Mouse (Mus musculus) heart, postnatal 36 days (tissue): ENCODE measurements around the gene Sh3rf3. TPM values are rescaled to one million over a fixed set of nuclear protein-coding genes. Genes with fewer than 3 reads are reported as not detected.

Experiments
- DNase-seq, 2 experiments: peaks; one replicate each; pipeline ENCODE4 v3.0.0; 2021 to 2022
- intact Hi-C: fragments of 180-260 bp; cut with DNase I; formaldehyde crosslinking; loops from one replicate; pipeline ENCODE4 v1.15.1; 2025
- total RNA-seq, 2 experiments: library from RNA; stranded (reverse); gene quantifications; 2 replicates each; pipeline ENCODE4 v1.2.3; 2021

The Sh3rf3 gene
- total RNA-seq, 2 experiments from 2014 or later: 1.1 to 1.5 TPM

- no peak for DNase-seq
- intact Hi-C loops: no loop called here
These were observed 93.9 kb downstream of the Sh3rf3 start for GRCm38 (mm10) chr10:58907001-58907443.

- no peak for DNase-seq
- intact Hi-C loops: no loop called here
These were observed 95.3 kb downstream of the Sh3rf3 start for GRCm38 (mm10) chr10:58908451-58908850.

- intact Hi-C loops: no loop called here
- DNase-seq: no peak
These were observed 102.4 kb downstream of the Sh3rf3 start for GRCm38 (mm10) chr10:58915301-58916245.

GRCm38 (mm10) chr10:58921643-58922188 lies 108.6 kb downstream of the Sh3rf3 start:
- intact Hi-C loops: no loop called here

GRCm38 (mm10) chr10:58922216-58922829 lies 109.2 kb downstream of the Sh3rf3 start:
- intact Hi-C loops: no loop called here
- DNase-seq: no peak

More at GRCm38 (mm10) chr10:58921643-58922188, 108.6 kb downstream of the Sh3rf3 start:
- no peak for DNase-seq

- no peak for DNase-seq
- intact Hi-C loops: no loop called here
These were observed 109.8 kb downstream of the Sh3rf3 start for GRCm38 (mm10) chr10:58922993-58923392.

- intact Hi-C loops: no loop called here
- DNase-seq: no peak
These were observed 113.4 kb downstream of the Sh3rf3 start for GRCm38 (mm10) chr10:58926578-58926977.

- intact Hi-C loops: no loop called here
- no peak for DNase-seq
These were observed 115.8 kb downstream of the Sh3rf3 start for GRCm38 (mm10) chr10:58928952-58929442.

GRCm38 (mm10) chr10:58932151-58932773 lies 119.1 kb downstream of the Sh3rf3 start:
- intact Hi-C loops: no loop called here
- DNase-seq: peak; percentile 5 to 6

- intact Hi-C loops: no loop called here
- DNase-seq: no peak
These were observed 122.4 kb downstream of the Sh3rf3 start for GRCm38 (mm10) chr10:58935606-58936005.

GRCm38 (mm10) chr10:58936441-58936860 lies 123.3 kb downstream of the Sh3rf3 start:
- DNase-seq: no peak

GRCm38 (mm10) chr10:58937521-58937920 lies 124.4 kb downstream of the Sh3rf3 start:
- intact Hi-C loops: no loop called here
- no peak for DNase-seq

More at GRCm38 (mm10) chr10:58936441-58936860, 123.3 kb downstream of the Sh3rf3 start:
- intact Hi-C loops: no loop called here

GRCm38 (mm10) chr10:58942819-58943218 lies 129.7 kb downstream of the Sh3rf3 start:
- DNase-seq: no peak
- intact Hi-C loops: no loop called here

GRCm38 (mm10) chr10:58943661-58944400 lies 130.7 kb downstream of the Sh3rf3 start:
- intact Hi-C loops: no loop called here

GRCm38 (mm10) chr10:58944930-58945329 lies 131.8 kb downstream of the Sh3rf3 start:
- intact Hi-C loops: no loop called here
- peak in 1 of 2 experiments; percentile 22 for DNase-seq

More at GRCm38 (mm10) chr10:58943661-58944400, 130.7 kb downstream of the Sh3rf3 start:
- DNase-seq: no peak

- DNase-seq: no peak
- intact Hi-C loops: no loop called here
These were observed 136.8 kb downstream of the Sh3rf3 start for GRCm38 (mm10) chr10:58949770-58950638.

GRCm38 (mm10) chr10:58960193-58960592 lies 147.0 kb downstream of the Sh3rf3 start:
- peak; percentile 5 to 12 for DNase-seq
- intact Hi-C loops: no loop called here

- intact Hi-C loops: no loop called here
- DNase-seq: no peak
These were observed 155.1 kb downstream of the Sh3rf3 start for GRCm38 (mm10) chr10:58968236-58968635.

- intact Hi-C loops: no loop called here
- no peak for DNase-seq
These were observed 156.2 kb downstream of the Sh3rf3 start for GRCm38 (mm10) chr10:58969351-58969750.
